Mouse (Mus musculus) spleen, postnatal 4 days (tissue): ENCODE results near the gene Cdc26.
A peak's percentile ranks its signal among the peaks of the same experiment; 100 is the strongest.

Experiments used
- DNase-seq, 2 experiments: peaks; one replicate each; pipeline ENCODE4 v3.0.0; 2022; ENCODE audit warnings: low spot score in 2 of 2

Cdc26 gene

DNA sequence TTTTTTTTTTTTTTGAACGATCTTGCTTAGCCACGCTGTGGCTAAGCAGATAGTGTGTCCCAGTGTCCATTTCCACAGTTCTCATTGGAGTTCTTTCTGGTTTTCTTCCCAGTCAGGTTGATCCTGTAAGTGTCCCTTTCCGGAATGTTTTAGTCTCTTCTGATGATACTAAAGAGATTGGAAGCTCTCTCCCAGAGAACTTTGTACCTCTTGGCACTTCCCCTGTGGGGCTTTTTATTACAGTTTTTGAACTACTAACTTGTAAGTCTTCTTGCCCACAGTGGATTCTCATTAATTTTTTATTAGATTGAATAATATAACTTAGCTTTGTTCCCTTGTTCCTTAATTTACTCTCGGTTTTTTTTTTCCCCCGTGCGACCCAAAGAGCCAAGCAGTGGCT is 46.9 kb downstream of the Cdc26 start:
- DNase-seq = no peak

DNA sequence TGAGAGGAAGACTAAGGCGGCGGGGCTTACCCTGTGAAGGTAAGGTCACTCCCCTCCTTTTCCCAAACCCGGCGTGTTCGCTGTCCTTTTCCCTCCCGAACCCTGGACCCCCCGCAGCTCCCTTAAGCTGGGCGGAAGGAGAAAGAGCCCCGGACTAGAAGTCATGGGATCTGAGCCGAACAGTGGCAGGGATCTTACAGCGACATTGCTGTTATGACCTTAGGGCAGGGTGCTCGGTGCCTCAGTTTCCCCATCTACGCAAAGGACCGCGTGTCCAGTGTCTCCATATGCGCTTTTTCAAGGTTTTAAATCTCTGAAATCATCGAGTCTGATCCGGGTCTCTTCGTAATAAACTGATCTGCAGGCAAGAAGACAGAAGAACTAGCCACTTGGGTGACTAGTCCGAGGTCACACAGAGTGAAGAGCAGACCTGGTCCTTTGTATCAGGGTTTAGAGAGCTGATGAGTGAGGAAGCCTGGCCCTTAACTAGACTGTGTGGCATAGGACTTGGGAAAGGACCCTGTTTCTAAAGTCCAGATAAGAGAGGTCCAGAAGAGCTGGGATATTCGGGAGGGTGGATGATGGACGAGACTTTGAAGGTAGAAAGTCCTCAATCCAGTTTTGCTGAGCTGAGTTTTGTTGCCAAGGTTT is 47.5 kb downstream of the Cdc26 start:
- DNase-seq = no peak

DNA sequence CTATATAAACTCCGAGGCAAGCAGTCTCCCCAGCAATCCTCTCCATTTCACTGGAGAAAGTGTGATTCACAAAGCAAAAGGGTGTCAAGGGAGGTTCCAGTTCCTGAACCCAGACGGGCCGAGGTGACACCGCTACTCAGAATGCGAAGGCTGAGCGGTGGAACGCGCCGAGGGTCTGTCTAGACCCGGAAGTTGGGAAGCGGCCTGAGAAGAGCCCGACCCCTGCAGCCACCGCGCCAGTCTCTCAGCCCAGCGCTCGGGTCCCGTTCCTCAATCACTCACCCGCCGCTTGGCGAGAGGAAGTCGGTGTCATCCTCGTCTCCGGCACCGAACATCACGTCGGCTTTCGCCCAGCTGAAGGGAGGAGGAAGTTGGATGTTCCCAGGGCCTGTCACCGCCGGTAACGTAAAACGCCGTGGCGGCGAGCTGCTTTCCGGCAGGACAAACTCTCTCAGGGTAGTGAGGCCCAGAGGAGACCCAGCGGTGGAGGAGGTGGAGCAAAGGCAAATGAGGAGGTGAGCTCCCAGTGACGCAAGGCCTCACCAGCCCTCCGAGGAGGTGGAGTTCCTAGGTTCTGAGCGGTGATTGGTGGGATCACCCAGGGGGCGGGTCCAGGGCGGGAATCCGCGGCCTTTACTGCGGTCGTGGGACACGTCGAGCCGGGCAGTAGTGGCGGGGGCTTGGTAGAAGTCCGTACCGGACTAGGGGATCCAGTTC is 48.2 kb downstream of the Cdc26 start, which contains the start of the genes Fkbp15 and Slc31a1:
Fkbp15 (minus strand) TSS at position 461 of the 717 bp plus-strand sequence.
Slc31a1 (plus strand) TSS at position 640 of the 717 bp plus-strand sequence.
- DNase-seq = peak; percentile 96 to 98

DNA sequence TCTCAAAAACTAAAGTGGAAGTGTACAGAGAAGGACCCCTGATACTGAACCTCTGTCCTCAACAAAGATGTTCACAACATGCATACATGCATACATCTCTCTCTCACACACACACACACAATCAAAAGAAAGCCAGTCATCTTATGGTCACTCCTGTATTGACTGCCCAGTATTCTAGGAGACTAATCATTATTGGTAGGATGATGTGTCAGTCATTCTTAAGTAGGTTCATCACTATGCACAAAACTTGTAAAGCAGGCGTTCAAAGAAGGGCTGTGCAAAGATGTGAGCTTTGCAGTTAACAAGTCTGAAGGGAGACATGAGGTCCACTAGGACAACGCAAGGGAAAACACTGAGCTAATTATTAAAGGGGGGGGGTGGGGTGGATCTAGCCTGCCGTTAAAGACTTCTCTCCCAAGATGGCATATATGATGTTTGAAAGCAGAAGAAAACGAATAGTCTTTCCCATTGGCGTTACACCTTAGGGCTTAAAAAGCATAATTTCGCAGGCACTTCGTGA is 49.1 kb downstream of the Cdc26 start:
- DNase-seq = no peak

DNA sequence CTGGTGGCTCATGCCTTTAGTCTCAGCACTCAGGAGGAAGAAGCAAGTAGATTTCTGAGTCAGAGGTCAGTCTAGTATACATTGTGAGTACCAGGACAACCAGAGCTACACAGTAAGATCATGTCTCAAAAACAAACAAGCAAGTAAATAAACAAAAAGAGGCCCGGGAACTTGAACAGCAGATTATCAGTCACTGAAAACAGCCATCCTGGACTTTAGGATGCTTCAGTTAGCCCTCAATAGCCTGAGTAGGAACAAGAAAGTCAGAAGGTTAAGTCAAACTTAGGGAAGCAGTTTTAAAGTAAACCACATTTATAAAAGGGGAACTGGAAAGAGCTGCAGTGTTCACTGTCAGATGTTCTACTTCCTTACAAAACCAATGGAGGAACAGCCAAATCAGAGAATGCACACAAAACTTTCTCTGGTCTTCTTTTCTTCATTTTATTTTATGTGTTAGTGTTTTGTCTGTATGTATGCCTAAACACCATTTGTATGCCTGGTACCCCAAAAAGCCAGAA is 50.8 kb downstream of the Cdc26 start:
- no peak for DNase-seq

DNA sequence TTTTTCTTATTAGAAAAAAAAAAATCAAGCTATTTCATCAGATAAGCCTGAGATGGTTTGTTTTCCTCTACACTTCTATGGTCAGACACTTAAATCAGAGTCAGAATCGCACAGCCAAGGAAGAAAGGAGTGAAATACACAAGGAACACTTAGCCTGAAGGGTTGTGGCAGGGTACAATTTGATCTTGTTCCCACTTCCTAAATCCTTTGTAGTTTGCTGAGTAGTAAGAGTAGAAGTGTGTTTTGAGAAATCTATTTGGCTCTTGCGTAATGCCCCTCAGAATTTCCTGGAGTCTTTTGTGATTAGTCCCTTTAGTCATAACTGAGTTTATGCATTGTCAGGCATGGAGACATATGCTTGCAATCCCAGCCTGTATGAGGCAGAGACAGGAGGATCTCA is 59.1 kb downstream of the Cdc26 start:
- no peak for DNase-seq

DNA sequence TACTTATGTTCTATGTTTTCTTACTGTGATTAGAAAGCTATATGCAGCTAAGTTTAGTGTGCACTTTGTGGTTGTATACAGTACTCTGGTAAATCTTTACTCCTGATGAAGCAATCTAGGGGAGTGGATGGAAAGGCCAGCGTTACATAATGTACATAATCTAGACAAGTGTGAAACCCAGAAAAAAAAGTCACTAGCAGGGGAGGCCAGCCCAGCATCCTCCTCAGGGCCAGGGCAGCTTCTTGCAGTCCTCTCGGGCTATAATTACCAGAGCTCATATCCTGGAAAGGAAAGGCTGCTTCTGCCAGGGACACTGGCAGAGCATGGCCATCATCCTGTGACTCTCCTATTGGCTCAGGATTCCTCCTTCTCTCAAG is 60.1 kb downstream of the Cdc26 start:
- DNase-seq = no peak

DNA sequence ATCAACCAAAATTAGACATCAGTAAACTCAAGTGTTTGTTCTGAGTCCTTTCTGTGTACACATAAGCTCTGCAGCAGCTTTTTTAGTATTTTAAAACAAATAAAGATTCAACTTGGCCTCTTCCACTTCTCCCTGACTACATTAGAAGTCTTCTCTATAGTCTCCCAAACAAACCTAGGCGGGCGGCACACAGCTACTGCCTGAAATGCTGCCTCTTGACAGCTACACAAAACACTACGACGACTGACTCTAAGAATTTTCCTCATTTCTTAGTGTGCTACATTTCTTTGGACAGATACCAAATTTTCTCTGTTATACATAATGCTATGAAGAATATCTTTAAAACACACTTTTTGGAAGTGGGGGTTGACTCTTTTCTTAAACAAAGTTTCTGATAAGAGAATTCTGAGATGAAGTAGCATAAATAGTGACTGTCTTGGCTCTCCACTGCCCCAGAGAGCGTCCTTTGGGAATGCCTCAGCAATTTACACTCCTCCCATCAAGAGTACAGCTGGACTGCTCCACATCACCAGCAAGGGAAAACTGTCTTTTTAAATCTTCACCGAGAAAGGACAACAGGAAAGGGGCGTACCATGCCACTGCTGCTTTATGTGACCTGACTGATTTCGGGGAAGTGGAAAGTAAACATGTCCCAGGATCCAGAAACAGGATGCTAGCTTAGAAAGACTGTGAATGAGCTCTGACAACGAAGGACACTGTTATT is 60.7 kb downstream of the Cdc26 start:
- no peak for DNase-seq

DNA sequence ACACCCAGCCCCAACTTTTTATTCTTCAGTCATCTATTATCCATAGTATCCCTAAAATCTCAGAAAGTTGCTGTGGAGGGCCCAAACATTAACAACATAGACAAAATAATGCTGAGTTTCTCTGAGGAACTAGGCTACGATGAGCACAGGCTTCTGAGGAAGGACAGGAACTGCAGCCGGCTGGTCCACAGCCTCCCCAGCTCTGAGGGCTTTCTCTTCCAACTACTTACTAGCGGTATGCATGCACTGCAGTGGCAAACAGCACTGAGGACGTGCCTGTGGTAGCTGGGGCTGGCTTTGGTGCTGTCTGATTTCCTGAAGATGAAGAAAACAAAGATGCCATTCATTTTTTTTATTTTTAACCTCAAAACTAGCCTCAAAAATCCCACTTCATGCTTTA is 62.6 kb downstream of the Cdc26 start:
- DNase-seq = no peak

DNA sequence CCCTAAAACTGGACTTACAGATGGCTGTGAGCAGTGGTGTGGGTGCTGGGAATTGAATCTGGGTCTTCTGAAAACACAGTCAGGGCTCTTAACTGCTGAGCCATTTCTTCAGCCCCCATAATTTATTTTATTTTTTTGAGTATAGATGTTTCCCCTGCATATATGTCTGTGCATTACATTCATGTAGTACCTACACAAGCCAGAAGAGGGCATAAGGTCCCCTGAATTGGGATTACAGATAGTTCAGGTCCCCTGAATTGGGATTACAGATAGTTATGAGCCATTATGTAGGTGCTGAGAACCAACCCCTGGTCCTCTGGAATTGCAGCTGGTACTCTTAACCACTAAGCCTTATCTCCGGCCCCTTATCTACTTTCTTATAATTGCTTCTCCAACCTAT is 64.4 kb downstream of the Cdc26 start:
- DNase-seq = no peak

DNA sequence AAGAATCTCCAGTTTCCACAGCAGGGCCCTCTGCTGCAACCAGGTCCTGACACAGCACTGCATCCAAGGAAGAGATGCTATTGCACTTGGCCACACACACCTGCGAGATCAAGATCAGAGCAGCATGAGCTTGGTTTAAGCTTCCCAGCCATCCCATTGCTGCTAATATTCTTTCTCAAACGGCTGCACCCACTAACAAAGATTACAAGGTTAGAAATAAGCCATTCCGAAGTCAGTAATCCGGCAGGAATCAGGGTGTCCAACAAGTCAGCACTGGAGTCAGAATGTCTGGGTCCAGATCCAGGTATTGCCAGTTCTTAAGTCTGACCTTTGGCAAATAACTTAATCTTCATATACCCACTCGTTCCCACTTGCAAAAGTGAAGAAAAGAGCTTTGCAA is 69.9 kb downstream of the Cdc26 start:
- no peak for DNase-seq
